Mouse (Mus musculus) forebrain, embryonic 14.5 days (tissue): ENCODE data around the gene Lemd1. TPM values are rescaled to one million over a fixed set of nuclear protein-coding genes. Genes with fewer than 3 reads are reported as not detected.
"Not testable (repeated sequence)": the region's sequence is repeated elsewhere in the genome, so short reads cannot be mapped to it uniquely, and the experiment has no call there.

Experiments used
- ATAC-seq: fragments of 200-750 bp; cut with Nextera tagmentation; 2 replicates; pipeline ENCODE4 v1.8.0; 2017; ENCODE audit warnings: mild to moderate bottlenecking, moderate library complexity
- DNase-seq: peaks from one replicate; pipeline ENCODE4 v3.0.0-alpha.2; 2015; ENCODE audit warnings: low spot score
- H3K27ac ChIP-seq: fragments of 300-500 bp; sonication (generic); 2 replicates; pipeline ENCODE4 v1.5.1; 2014; ENCODE audit warnings: low read depth, mild to moderate bottlenecking, control low read depth, low read length, moderate library complexity
- H3K27me3 ChIP-seq: fragments of 300-500 bp; sonication (generic); replicated peaks from 2 replicates; pipeline ENCODE4 v1.6.1; 2014; ENCODE audit warnings: low read length, control low read depth, mixed read lengths; ENCODE audit not compliant: control insufficient read depth, insufficient read depth
- H3K36me3 ChIP-seq: fragments of 300-500 bp; sonication (generic); 2 replicates; pipeline ENCODE4 v1.6.1; 2014; ENCODE audit warnings: low read length, control low read depth; ENCODE audit not compliant: control insufficient read depth, insufficient read depth
- H3K4me1 ChIP-seq: fragments of 300-500 bp; sonication (generic); 2 replicates; pipeline ENCODE4 v1.6.1; 2014; ENCODE audit warnings: antibody characterized with exemption, low read length, control low read depth; ENCODE audit not compliant: control insufficient read depth, insufficient read depth
- H3K4me2 ChIP-seq: fragments of 300-500 bp; sonication (generic); 2 replicates; pipeline ENCODE4 v1.6.1; 2014; ENCODE audit warnings: mild to moderate bottlenecking, control low read depth, low read length
- H3K4me3 ChIP-seq: fragments of 300-500 bp; sonication (generic); 2 replicates; pipeline ENCODE4 v1.5.1; 2014; ENCODE audit warnings: low read depth, low read length, control low read depth
- H3K9ac ChIP-seq: fragments of 300-500 bp; sonication (generic); 2 replicates; pipeline ENCODE4 v1.6.1; 2014; ENCODE audit warnings: mild to moderate bottlenecking, low read length, control low read depth, moderate library complexity
- H3K9me3 ChIP-seq: fragments of 300-500 bp; sonication (generic); replicated peaks from 2 replicates; pipeline ENCODE4 v1.6.1; 2016; ENCODE audit warnings: low read length, control low read depth, mixed read lengths; ENCODE audit not compliant: control insufficient read depth
- WGBS: fragments of 180-500 bp; shearing (Covaris S2); extraction: QIAGEN DNeasy Blood & Tissue Kit; methylation state at CpG from one replicate; pipeline ENCODE4 v1.1.7; 2014; 5-methylcytosine and 5-hydroxymethylcytosine counted together
- polyA plus RNA-seq: library from polyadenylated mRNA; unstranded; fragments of >200 nt; fragmentation: Nextera tagmentation; extraction: Ambion mirVana; gene quantifications from 2 replicates; pipeline ENCODE4 v1.2.1, GENCODE M21; 2014

Gene Lemd1
- polyA plus RNA-seq, 1 experiment from 2014 or later, result 18.7 TPM

DNA sequence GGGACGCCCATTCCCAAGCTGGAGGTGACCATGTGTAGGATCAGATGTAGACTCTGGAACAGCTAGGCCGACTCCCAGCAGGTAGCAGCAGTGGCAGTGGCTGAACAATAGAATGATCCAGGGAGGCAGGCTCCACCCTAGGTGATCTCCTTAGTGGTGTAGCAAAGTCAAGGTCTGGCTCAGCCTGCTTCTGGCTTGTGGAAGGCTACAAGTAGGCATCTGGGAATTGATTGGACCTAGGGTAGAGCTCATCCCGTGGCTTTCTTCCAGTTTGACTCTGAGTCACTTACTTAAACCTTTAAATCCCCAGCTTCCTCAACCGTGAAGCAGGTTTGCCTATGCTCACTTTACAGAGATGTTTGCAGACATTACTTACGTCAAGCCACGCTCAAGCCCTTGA, 89.4 kb downstream of the Lemd1 start:
- not testable (repeated sequence) for H3K36me3 ChIP-seq, H3K9me3 ChIP-seq, H3K4me2 ChIP-seq, H3K4me3 ChIP-seq, ATAC-seq, H3K9ac ChIP-seq, H3K27me3 ChIP-seq, H3K27ac ChIP-seq, DNase-seq
- peaks cover 15% of the 10 kb centered on the region for H3K4me1 ChIP-seq
- WGBS, result 70% methylated on average over 6 of the region's 6 CpGs

DNA sequence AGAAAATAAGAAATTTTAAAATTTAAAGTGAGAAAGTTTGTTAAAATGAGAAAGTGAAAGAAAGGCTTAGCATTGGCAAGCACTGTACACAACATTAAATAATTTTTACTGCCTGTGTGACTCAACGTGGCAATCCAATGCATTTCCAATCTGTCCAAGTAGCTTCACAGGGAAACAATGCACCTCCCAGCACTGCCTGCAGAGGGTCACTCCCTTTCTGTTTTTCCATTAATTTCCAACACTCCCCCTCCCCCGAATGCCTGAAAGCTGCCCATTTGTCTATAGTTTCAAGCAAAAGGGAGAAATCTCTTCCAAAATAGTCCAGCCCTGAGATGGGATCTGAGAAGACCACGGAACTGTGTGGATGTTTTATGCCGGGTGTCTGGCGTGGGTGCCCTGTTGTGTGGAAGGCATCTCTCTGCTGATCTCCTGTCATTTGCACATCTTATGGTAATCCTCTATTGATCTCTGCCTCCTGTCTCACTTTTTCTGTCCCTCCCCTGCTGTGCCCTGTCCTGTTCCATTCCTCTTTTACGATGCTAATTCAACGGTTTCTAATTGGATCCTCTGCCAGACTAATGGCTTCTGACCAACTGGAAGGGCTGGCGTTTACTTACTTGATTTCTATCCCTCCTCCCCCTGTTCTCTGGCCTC, 90.4 kb downstream of the Lemd1 start:
- 7% methylated on average over 8 of the region's 8 CpGs for WGBS
- peak overlapping the region; percentile 5; the same call in 1 of the 2 replicates for H3K9ac ChIP-seq
- peak overlapping the region; percentile 58; the same call in 1 of the 2 replicates for H3K27ac ChIP-seq
- peaks cover 15% of the 10 kb centered on the region for H3K4me1 ChIP-seq
- DNase-seq, result peak; percentile 74
- H3K27me3 ChIP-seq, result no peaks in the 10 kb centered on the region
- peak; percentile 57 for ATAC-seq
- no peak overlapping the region for H3K4me2 ChIP-seq
- no peak overlapping the region for H3K4me3 ChIP-seq
- H3K36me3 ChIP-seq, result no peaks in the 10 kb centered on the region
- no peaks in the 10 kb centered on the region for H3K9me3 ChIP-seq

DNA sequence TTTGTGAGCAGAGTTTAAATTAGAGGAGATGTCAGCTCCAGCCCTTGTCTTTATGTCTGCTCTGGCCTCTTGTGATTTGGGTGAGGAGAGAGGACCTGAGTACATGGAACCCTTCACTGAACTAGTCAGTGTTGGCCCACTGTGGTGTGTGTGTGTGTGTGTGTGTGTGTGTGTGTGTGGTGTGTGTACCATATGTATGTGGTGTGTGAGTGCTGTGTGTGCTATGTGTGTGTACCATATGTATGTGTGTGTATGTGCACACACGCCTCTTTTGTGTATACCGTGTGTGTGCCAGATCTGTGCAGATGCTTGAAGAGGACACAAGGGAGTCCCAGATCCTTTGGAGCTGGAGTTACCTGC, 90.9 kb downstream of the Lemd1 start:
- ATAC-seq, result peak; percentile 45; the same call in 1 of the 2 replicates
- H3K4me1 ChIP-seq, result peaks cover 15% of the 10 kb centered on the region

DNA sequence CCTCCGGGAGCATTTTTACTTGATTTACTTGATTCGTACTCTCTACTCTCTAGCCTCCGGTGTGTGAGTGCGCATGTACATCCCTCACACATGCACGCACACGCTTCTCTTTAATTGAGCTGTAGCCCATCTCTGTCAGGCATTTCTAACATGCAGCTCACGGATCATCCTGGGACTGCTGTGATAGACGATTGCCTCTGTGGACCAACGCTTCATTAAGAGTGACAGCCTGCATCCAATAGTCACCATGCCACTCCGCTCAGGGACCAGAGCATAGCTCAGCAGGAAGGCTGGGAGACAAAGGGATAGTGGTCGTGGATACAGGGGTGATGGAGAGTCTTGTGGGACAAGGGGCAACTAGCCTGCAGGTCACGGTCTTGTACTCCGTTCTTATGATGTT, 91.8 kb downstream of the Lemd1 start:
- no peak overlapping the region for H3K4me3 ChIP-seq
- no peaks in the 10 kb centered on the region for H3K9me3 ChIP-seq
- WGBS, result 58% methylated on average over 13 of the region's 13 CpGs
- peak; percentile 39 for DNase-seq
- no peaks in the 10 kb centered on the region for H3K36me3 ChIP-seq
- H3K27me3 ChIP-seq, result no peaks in the 10 kb centered on the region
- no peak for ATAC-seq
- H3K4me1 ChIP-seq, result peaks cover 24% of the 10 kb centered on the region
- H3K4me2 ChIP-seq, result no peak overlapping the region
- 0 out of 2 replicates have a peak overlapping the region, but pooled peaks have one; percentile 30 for H3K27ac ChIP-seq
- no peak overlapping the region for H3K9ac ChIP-seq

More for the DNA sequence above, 90.9 kb downstream of the Lemd1 start:
- Histone ChIP-seq H3K36me3 (no peaks in the 10 kb centered on the region), H3K9me3 (no peaks in the 10 kb centered on the region), H3K9ac (peak overlapping the region; percentile 5; the same call in 1 of the 2 replicates), H3K4me2 (no peak overlapping the region), H3K27me3 (no peaks in the 10 kb centered on the region), H3K27ac (peak overlapping the region; percentile 58; the same call in 1 of the 2 replicates), H3K4me3 (no peak overlapping the region)
- DNase-seq, result no peak
- 77% methylated on average over 2 of the region's 2 CpGs for WGBS

DNA sequence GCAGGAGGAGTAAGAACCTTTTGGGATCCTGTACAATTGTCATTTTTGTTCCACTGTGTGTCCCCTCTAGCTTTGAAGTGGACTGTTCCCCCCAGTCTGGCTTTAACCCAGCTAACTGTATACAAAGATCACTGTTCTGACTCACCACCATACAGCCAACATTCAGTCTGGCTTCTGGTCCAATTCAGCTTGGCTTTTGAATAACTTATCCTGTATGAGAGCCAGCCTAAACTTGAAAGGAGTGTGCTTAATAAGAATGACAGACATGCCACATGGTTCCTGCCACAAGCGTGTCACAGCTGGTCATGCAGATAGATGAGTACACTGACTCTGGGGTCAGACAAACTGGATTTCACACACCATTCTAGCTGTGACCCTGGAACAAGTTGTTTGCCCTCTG, 95.5 kb downstream of the Lemd1 start:
- DNase-seq (no peak), ATAC-seq (no peak)
- H3K27ac ChIP-seq, result no peak overlapping the region
- H3K36me3 ChIP-seq, result no peaks in the 10 kb centered on the region
- H3K4me1 ChIP-seq, result peaks cover 44% of the 10 kb centered on the region
- no peak overlapping the region for H3K4me3 ChIP-seq
- no peak overlapping the region for H3K4me2 ChIP-seq
- 82% methylated on average over 1 of the region's 1 CpGs for WGBS
- no peak overlapping the region for H3K9ac ChIP-seq
- H3K27me3 ChIP-seq, result no peaks in the 10 kb centered on the region
- no peaks in the 10 kb centered on the region for H3K9me3 ChIP-seq

DNA sequence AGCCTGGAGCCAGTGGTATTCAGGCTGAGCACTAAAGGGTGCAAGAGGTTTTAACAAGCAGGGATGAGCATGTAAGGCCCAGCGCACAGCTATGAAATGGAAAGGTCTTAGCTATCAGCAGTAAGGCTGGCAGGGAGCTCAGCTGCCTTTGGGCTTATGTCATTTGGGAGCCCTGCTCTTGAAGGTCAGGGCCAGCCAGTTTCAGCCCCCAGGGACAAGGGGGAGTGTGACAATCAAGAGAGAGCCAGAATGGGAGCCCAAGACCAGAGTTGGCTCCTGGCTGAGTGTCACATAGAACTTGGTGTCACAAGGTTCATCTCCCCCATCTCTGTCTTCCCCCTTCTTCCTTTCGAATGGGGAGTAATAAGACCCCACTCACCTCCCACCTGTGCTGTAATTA, 96.2 kb downstream of the Lemd1 start:
- WGBS, result 55% methylated on average over 2 of the region's 2 CpGs
- Histone ChIP-seq H3K36me3 (no peaks in the 10 kb centered on the region), H3K27me3 (no peaks in the 10 kb centered on the region), H3K4me2 (no peak overlapping the region), H3K27ac (peak overlapping the region; percentile 55; the same call in 1 of the 2 replicates), H3K4me1 (peaks cover 44% of the 10 kb centered on the region), H3K9ac (no peak overlapping the region), H3K9me3 (no peaks in the 10 kb centered on the region), H3K4me3 (no peak overlapping the region)
- DNase-seq (no peak), ATAC-seq (no peak)

DNA sequence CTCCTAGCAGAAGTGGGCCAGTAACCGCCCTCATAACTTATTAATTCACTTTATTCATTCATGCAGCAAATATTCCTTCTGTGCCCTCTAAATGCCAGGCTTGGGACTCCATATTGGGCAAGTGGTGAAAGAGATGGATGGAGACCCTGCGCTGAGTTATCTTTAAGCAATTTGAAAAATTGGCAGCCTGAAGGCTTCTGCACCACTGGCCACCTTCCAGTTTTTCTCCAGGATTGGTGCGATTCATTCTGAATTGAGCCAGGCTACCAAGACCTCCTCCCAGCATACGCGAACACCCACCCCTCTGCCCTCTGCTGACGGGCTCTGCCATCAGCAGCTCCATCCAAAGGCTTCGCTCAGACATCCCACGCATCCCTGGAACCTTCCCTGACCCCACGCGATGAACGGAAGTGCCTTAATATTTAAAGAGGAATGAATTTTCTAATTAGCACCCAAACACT, 96.8 kb downstream of the Lemd1 start:
- WGBS, result 2% methylated on average over 11 of the region's 11 CpGs
- DNase-seq (peak; percentile 81), ATAC-seq (no peak)
- Histone ChIP-seq H3K4me3 (no peak overlapping the region), H3K4me2 (no peak overlapping the region), H3K9me3 (no peaks in the 10 kb centered on the region), H3K4me1 (peaks cover 47% of the 10 kb centered on the region), H3K27ac (peak overlapping the region; percentile 55; the same call in 1 of the 2 replicates), H3K9ac (no peak overlapping the region; the same call in 1 of the 2 replicates), H3K27me3 (no peaks in the 10 kb centered on the region), H3K36me3 (no peaks in the 10 kb centered on the region)

DNA sequence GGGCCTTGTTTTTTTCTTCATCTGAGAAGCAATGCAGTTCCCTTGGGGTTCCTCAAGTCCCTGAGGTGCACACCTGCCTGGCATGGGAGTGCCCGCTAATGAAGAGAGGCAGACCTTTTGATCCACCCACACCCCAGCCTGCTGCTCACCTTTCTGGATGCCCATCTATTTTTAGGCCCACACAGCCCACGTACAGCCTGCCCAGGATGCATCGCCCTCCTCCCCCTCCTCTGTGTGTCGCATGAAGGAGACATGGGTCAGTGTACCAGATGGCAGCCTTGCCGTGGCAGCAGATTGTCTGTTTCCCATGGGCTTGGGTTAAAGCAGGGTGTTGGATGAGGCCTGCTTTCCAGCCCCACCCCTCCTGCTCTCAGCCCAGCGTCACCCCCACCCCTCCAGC, 98.7 kb downstream of the Lemd1 start:
- peak overlapping the region; percentile 48; the same call in 1 of the 2 replicates for H3K27ac ChIP-seq
- H3K4me3 ChIP-seq, result no peak overlapping the region
- no peaks in the 10 kb centered on the region for H3K9me3 ChIP-seq
- ATAC-seq, result no peak
- peak; percentile 51 for DNase-seq
- no peaks in the 10 kb centered on the region for H3K27me3 ChIP-seq
- H3K4me1 ChIP-seq, result peaks cover 46% of the 10 kb centered on the region
- WGBS, result 64% methylated on average over 6 of the region's 6 CpGs
- H3K4me2 ChIP-seq, result no peak overlapping the region
- no peaks in the 10 kb centered on the region for H3K36me3 ChIP-seq
- no peak overlapping the region for H3K9ac ChIP-seq

DNA sequence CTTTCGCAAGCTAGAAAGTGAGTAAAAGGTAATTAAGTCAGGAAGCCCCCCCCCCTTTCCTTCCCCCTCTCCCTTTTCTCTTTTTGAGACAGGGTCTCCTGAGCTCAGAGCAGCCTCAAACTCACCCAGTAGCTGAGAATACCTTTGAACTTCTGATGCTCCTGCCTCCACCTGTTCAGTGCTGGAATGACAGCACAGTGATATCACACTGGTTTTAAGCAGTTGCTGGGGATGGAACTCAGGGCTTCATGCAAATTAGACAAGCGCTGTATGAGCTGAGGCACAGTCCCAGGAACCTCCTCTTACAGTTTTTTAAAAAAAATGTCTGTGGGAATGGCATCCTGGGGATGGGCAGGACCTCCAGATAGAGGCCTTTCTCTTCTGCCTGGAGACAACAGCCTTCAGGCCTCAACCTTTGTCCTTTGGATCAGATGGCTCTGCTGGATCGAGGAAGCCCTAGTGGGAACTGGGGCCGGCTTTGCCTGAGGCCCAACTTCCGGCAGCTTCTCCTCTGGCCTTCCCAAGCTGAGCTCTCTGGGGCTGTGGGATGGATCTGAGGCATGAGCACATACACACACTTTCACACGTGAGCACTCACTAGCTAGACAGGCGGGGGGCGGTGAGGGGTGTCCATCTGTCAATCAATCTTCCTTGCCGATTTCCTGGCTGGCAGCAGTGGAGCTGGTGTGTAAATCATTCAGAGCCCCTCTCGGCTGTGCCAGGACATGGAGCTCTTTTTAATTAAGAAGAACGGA, 99.9 kb downstream of the Lemd1 start:
- ATAC-seq, result peak; percentile 37
- WGBS, result 24% methylated on average over 11 of the region's 11 CpGs
- no peaks in the 10 kb centered on the region for H3K27me3 ChIP-seq
- no peak overlapping the region for H3K4me2 ChIP-seq
- H3K36me3 ChIP-seq, result no peaks in the 10 kb centered on the region
- H3K9me3 ChIP-seq, result no peaks in the 10 kb centered on the region
- H3K9ac ChIP-seq, result no peak overlapping the region
- peak; percentile 85 for DNase-seq
- no peak overlapping the region for H3K4me3 ChIP-seq
- H3K4me1 ChIP-seq, result peaks cover 52% of the 10 kb centered on the region
- H3K27ac ChIP-seq, result peak overlapping the region; percentile 82
